Mouse (Mus musculus) G1E (cell line): ENCODE measurements around the gene Nat14.

Experiments
- CTCF ChIP-seq: IDR thresholded peaks from 2 replicates; pipeline ENCODE4 v1.5.1; 2012; ENCODE audit warnings: low read depth, low read length, inconsistent platforms, mixed read lengths
- GATA1 ChIP-seq: IDR thresholded peaks from 2 replicates; pipeline ENCODE4 v1.6.1; 2012; ENCODE audit warnings: borderline replicate concordance, low read length, inconsistent platforms, mixed read lengths
- GATA2 ChIP-seq: IDR thresholded peaks from 2 replicates; pipeline ENCODE4 v1.6.1; 2012; ENCODE audit warnings: low read depth, low read length, inconsistent platforms, borderline replicate concordance
- POLR2AphosphoS5 ChIP-seq: IDR thresholded peaks from 2 replicates; pipeline ENCODE4 v1.6.1; 2012; ENCODE audit warnings: low read depth, low read length, inconsistent platforms; ENCODE audit not compliant: insufficient replicate concordance
- TAL1 ChIP-seq: conservative IDR thresholded peaks from 2 replicates; pipeline ENCODE4 v1.6.1; 2012; ENCODE audit warnings: low read depth, low read length, inconsistent platforms, mixed read lengths

DNA sequence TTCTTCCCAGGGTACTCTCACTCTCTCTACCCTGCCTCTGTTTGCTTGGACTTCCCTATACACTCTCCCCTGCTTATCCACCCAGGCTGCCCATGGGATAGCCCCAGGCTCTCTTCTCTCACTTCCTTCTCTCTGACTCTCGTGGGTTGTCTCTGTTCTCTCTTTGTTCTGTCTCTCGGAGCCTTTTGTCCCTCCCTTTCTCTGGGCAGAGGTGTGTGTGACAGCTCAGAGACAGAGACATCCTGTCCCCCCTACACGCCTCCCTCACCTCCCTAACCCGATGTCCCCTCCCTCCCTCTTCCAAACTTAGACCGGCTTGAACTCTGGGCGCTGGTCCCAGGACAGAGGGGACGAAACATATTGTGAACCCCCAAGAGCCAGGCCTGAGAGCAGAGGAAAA is 49.9 kb downstream of the Nat14 start:
- TF ChIP-seq CTCF: no peak
- TF ChIP-seq GATA2: no peak
- no peak for TF ChIP-seq POLR2AphosphoS5
- TF ChIP-seq TAL1: no peak
- no peak for TF ChIP-seq GATA1
